Mouse (Mus musculus) hindbrain, embryonic 12.5 days (tissue): Measurements from ENCODE around the gene Scarb2. TPM values are rescaled to one million over a fixed set of nuclear protein-coding genes. Genes with fewer than 3 reads are reported as not detected.

Experiments
- ATAC-seq: fragments of 200-750 bp; cut with Nextera tagmentation; 2 replicates; pipeline ENCODE4 v1.8.0; 2017; ENCODE audit warnings: moderate TSS enrichment; ENCODE audit not compliant: low FRiP score
- H3K27ac ChIP-seq: fragments of 300-500 bp; sonication (generic); 2 replicates; pipeline ENCODE4 v1.5.1; 2016; ENCODE audit warnings: mild to moderate bottlenecking
- H3K27me3 ChIP-seq: fragments of 300-500 bp; sonication (generic); 2 replicates; pipeline ENCODE4 v1.6.1; 2016; ENCODE audit warnings: mild to moderate bottlenecking
- H3K36me3 ChIP-seq: fragments of 300-500 bp; sonication (generic); 2 replicates; pipeline ENCODE4 v1.6.1; 2016; ENCODE audit warnings: mild to moderate bottlenecking
- H3K4me1 ChIP-seq: fragments of 300-500 bp; sonication (generic); 2 replicates; pipeline ENCODE4 v1.6.1; 2016
- H3K4me2 ChIP-seq: fragments of 300-500 bp; sonication (generic); replicated peaks from 2 replicates; pipeline ENCODE4 v1.6.1; 2016; ENCODE audit warnings: mild to moderate bottlenecking
- H3K4me3 ChIP-seq: fragments of 300-500 bp; sonication (generic); 2 replicates; pipeline ENCODE4 v1.5.1; 2016; ENCODE audit warnings: mild to moderate bottlenecking
- H3K9ac ChIP-seq: fragments of 300-500 bp; sonication (generic); 2 replicates; pipeline ENCODE4 v1.6.1; 2016; ENCODE audit warnings: mild to moderate bottlenecking, moderate library complexity
- H3K9me3 ChIP-seq: fragments of 300-500 bp; sonication (generic); replicated peaks from 2 replicates; pipeline ENCODE4 v1.6.1; 2016; ENCODE audit warnings: mild to moderate bottlenecking
- WGBS: fragments of 180-500 bp; shearing (Covaris S2); methylation state at CpG from one replicate; pipeline ENCODE4 v1.1.7; 2016; 5-methylcytosine and 5-hydroxymethylcytosine counted together
- polyA plus RNA-seq: library from polyadenylated mRNA; unstranded; fragments of >200 nt; fragmentation: Nextera tagmentation; extraction: Ambion mirVana; gene quantifications from 2 replicates; pipeline ENCODE4 v1.2.1, GENCODE M21; 2016

Scarb2 gene
- polyA plus RNA-seq, 1 experiment from 2014 or later, result 16.2 TPM

DNA sequence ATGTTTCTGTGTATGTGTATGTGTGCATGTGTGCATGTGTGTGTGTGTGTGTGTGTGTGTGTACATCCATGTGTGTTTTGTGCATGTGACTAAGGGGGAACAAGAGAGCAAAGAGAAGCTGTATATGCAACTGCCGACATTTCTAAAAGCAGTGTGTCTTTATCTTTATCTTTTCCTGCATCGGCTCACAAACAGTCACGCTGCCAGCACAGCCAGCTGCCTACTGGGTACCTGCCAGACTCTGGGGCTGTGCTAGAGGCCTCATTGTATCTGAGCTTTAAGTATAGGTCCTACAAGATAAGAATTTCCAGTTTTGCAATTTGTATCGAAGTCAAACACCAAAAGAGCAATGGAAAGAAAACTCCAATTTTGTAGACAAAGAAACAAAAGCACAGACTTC lies 17.1 kb downstream of the Scarb2 start:
- H3K27me3 ChIP-seq, result no peaks in the 10 kb centered on the region
- H3K4me3 ChIP-seq, result no peak overlapping the region
- H3K4me2 ChIP-seq, result no peak overlapping the region
- peaks cover 6% of the 10 kb centered on the region for H3K36me3 ChIP-seq
- 83% methylated on average over 4 of the region's 4 CpGs for WGBS
- no peak overlapping the region for H3K27ac ChIP-seq
- 0 out of 2 replicates have a peak, but pooled peaks cover 5% of the 10 kb centered on the region for H3K9me3 ChIP-seq
- ATAC-seq, result no peak
- no peak overlapping the region for H3K9ac ChIP-seq
- peaks cover 21% of the 10 kb centered on the region; the same call in 1 of the 2 replicates for H3K4me1 ChIP-seq

DNA sequence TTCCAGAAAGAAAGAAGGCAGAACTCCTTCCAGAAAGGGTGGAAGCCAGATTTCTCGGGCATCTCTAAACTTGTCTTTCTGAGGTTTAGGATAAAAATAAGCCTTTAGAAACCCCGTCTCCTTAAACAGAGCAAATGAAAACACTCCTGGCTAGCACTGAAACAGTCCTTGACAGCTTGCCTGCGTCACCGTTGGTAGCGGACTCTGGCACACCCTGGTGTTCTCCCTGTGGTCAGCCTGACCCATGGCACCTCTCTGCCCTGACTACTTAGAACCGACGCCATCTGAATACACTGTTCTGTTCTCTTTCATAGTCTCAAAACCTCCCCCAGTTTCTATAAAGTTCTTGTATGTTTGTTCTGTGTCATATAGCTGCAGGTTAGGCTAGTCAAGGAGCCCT lies 17.7 kb downstream of the Scarb2 start:
- 0 out of 2 replicates have a peak, but pooled peaks cover 5% of the 10 kb centered on the region for H3K9me3 ChIP-seq
- H3K4me1 ChIP-seq, result peaks cover 21% of the 10 kb centered on the region; the same call in 1 of the 2 replicates
- 73% methylated on average over 7 of the region's 7 CpGs for WGBS
- H3K4me2 ChIP-seq, result no peak overlapping the region
- H3K27ac ChIP-seq, result no peak overlapping the region
- no peaks in the 10 kb centered on the region for H3K27me3 ChIP-seq
- ATAC-seq, result no peak
- peaks cover 12% of the 10 kb centered on the region for H3K36me3 ChIP-seq
- no peak overlapping the region for H3K4me3 ChIP-seq
- no peak overlapping the region for H3K9ac ChIP-seq

GRCm38 (mm10) chr5:92488408-92488807 lies 18.2 kb downstream of the Scarb2 start:
- H3K4me1 ChIP-seq, result peaks cover 18% of the 10 kb centered on the region; the same call in 1 of the 2 replicates
- H3K36me3 ChIP-seq, result peaks cover 17% of the 10 kb centered on the region
- no peaks in the 10 kb centered on the region for H3K27me3 ChIP-seq
- H3K4me3 ChIP-seq, result no peak overlapping the region
- no peak overlapping the region for H3K27ac ChIP-seq
- no peak overlapping the region for H3K9ac ChIP-seq
- 0 out of 2 replicates have a peak, but pooled peaks cover 5% of the 10 kb centered on the region for H3K9me3 ChIP-seq
- WGBS, result 72% methylated on average over 3 of the region's 3 CpGs
- no peak for ATAC-seq
- no peak overlapping the region for H3K4me2 ChIP-seq

GRCm38 (mm10) chr5:92486758-92487157 lies 19.9 kb downstream of the Scarb2 start:
- WGBS, result 92% methylated on average over 3 of the region's 3 CpGs
- no peak overlapping the region for H3K27ac ChIP-seq
- 0 out of 2 replicates have a peak, but pooled peaks cover 11% of the 10 kb centered on the region for H3K9me3 ChIP-seq
- H3K4me3 ChIP-seq, result no peak overlapping the region
- no peak overlapping the region for H3K4me2 ChIP-seq
- H3K27me3 ChIP-seq, result no peaks in the 10 kb centered on the region
- H3K4me1 ChIP-seq, result peaks cover 17% of the 10 kb centered on the region; the same call in 1 of the 2 replicates
- no peak overlapping the region for H3K9ac ChIP-seq
- ATAC-seq, result no peak
- peaks cover 28% of the 10 kb centered on the region for H3K36me3 ChIP-seq

DNA sequence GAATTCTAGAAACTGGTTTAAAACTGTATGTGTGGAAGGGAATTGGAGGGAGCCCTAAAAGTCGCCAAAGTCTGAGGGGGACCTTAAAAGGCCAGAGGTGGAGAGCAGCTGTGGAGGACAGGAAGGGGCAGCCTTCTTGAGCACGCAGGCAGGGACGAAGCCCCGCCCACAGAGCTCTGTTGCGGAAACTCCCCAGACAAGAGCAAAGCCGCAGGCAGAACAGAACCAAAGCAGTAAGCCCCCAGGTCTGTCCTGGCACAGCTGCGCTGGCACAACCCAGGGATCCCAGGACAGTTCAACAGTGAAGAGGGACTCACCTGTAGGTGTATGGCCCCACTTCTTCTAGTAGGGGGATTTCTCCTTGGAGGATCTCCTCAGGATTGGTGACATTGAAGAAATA lies 21.8 kb downstream of the Scarb2 start:
- Histone ChIP-seq H3K9ac (no peak overlapping the region), H3K27ac (no peak overlapping the region), H3K27me3 (no peaks in the 10 kb centered on the region), H3K9me3 (0 out of 2 replicates have a peak, but pooled peaks cover 11% of the 10 kb centered on the region), H3K36me3 (peaks cover 28% of the 10 kb centered on the region), H3K4me3 (no peak overlapping the region), H3K4me1 (peaks cover 11% of the 10 kb centered on the region; the same call in 1 of the 2 replicates), H3K4me2 (no peak overlapping the region)
- 63% methylated on average over 7 of the region's 7 CpGs for WGBS
- ATAC-seq, result no peak

DNA sequence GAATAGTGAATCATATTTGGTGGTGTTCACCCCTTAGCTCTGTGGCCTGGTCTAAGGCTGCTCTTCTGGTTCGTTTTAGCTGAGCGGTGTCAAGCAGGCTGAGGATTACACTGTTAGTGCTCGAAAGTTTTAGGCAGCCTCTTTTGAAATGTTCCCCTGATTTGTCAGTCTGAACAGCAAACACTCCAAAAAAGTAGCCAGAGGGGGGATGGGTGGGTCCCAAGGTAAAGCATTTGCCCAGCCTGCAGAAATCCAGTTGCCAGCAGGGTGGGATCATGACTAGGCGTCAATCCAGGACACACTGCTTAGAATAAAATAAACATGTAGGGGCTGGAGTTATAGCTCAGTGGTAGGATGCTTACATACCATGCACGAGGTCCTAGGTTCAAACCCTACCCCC lies 33.8 kb downstream of the Scarb2 start:
- Histone ChIP-seq H3K4me1 (no peaks in the 10 kb centered on the region), H3K27me3 (no peaks in the 10 kb centered on the region), H3K9me3 (no peaks in the 10 kb centered on the region), H3K4me3 (no peak overlapping the region), H3K27ac (no peak overlapping the region), H3K36me3 (peaks cover 13% of the 10 kb centered on the region), H3K9ac (no peak overlapping the region), H3K4me2 (no peak overlapping the region)
- no peak for ATAC-seq
- 84% methylated on average over 5 of the region's 5 CpGs for WGBS

GRCm38 (mm10) chr5:92471531-92471930 lies 35.1 kb downstream of the Scarb2 start:
- ATAC-seq, result no peak
- WGBS, result 90% methylated on average over 4 of the region's 4 CpGs
- Histone ChIP-seq H3K4me3 (no peak overlapping the region), H3K9ac (no peak overlapping the region), H3K36me3 (peaks cover 13% of the 10 kb centered on the region), H3K27me3 (no peaks in the 10 kb centered on the region), H3K4me1 (no peaks in the 10 kb centered on the region), H3K27ac (no peak overlapping the region), H3K9me3 (no peaks in the 10 kb centered on the region), H3K4me2 (no peak overlapping the region)

DNA sequence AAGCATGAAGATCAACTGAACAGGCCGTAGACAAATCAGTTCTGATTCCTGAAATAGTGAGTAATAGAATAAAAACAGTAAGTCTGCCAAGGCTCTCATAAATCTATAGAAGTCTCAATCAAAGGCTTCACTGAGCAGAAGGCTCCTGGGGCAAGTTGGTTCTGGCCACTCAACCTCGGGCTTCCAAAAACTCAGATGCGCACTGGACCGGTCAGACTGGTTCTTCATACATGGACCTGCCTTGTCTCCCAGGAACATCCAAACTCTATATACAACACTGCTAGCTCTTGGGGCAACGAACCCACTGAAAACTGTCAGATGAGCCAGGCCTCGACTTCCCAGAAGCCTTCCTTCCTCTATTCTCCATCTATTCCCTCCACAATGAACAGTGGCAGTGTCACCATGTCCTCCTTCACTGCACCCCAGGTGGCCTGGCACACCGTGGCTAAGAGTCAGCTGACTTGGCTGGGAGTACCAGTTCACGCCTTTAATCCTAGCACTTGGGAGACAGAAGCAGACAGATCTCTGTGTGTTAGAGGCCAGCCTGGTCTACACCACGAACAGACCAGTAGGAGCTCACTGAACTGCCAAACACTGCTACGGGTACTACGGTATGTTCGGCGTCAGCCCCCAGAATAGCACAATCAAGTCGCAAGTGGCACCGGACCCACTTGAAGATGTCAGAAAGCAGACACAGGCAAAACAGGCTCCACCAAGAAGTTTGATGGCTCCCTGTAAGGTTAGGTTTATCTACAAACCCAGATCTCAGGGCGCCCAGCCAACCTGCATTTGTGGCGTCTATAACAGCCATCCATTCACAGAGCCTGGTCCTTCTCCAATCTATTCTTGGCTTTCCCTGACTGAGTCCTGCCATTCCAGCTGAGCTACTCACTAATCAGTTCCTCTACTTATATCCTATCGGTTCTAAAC lies 37.2 kb downstream of the Scarb2 start:
- Histone ChIP-seq H3K4me1 (no peaks in the 10 kb centered on the region), H3K4me2 (no peak overlapping the region), H3K27ac (no peak overlapping the region), H3K36me3 (peaks cover 9% of the 10 kb centered on the region), H3K27me3 (no peaks in the 10 kb centered on the region), H3K4me3 (no peak overlapping the region), H3K9me3 (no peaks in the 10 kb centered on the region), H3K9ac (no peak overlapping the region)
- no peak for ATAC-seq
- 92% methylated on average over 18 of the region's 18 CpGs for WGBS

- 91% methylated on average over 6 of the region's 6 CpGs for WGBS
- H3K27ac ChIP-seq, result no peak overlapping the region
- H3K9ac ChIP-seq, result no peak overlapping the region
- H3K4me3 ChIP-seq, result no peak overlapping the region
- no peaks in the 10 kb centered on the region for H3K27me3 ChIP-seq
- no peaks in the 10 kb centered on the region for H3K4me1 ChIP-seq
- H3K36me3 ChIP-seq, result peaks cover 9% of the 10 kb centered on the region
- H3K9me3 ChIP-seq, result no peaks in the 10 kb centered on the region
- ATAC-seq, result no peak
- no peak overlapping the region for H3K4me2 ChIP-seq
Measured at GRCm38 (mm10) chr5:92468234-92468633, 38.4 kb downstream of the Scarb2 start.

DNA sequence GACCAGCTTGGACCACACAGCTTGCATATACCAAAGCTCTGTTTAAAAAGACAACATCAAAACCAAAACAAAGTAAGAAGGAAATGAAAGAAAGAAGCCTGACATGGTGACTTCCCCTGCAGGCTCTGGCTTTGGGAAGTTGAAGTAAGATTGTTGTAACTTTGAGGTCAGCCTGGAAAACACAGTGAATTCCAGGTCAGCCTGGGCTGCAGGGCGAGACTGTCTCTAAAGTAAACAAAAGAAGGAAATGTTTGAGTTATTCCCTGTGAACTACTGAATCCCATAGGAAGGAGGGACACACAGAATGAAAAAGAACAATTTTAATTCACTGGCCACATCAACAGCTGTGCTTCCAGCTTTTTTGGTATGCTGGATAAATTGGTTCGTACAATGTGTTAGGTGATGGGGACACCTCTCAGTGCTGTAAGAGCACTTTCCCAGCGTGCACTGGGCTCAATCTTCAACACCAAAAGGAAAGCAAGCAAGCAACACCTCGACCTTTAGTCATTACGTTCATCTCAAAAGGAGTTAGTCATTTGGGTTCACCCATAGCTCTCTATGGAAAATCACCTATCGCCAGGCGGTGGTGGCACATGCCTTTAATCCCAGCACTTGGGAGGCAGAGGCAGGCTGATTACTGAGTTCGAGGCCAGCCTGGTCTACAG lies 39.4 kb downstream of the Scarb2 start:
- Histone ChIP-seq H3K27me3 (no peaks in the 10 kb centered on the region), H3K9me3 (no peaks in the 10 kb centered on the region), H3K9ac (no peak overlapping the region), H3K4me2 (no peak overlapping the region), H3K4me3 (no peak overlapping the region), H3K36me3 (peaks cover 6% of the 10 kb centered on the region), H3K4me1 (no peaks in the 10 kb centered on the region), H3K27ac (no peak overlapping the region)
- ATAC-seq, result no peak
- WGBS, result 88% methylated on average over 8 of the region's 8 CpGs

GRCm38 (mm10) chr5:92465511-92465910 lies 41.1 kb downstream of the Scarb2 start:
- Histone ChIP-seq H3K4me2 (no peak overlapping the region), H3K9me3 (no peaks in the 10 kb centered on the region), H3K4me1 (no peaks in the 10 kb centered on the region), H3K36me3 (peaks cover 10% of the 10 kb centered on the region), H3K27me3 (no peaks in the 10 kb centered on the region), H3K9ac (no peak overlapping the region), H3K27ac (no peak overlapping the region), H3K4me3 (no peak overlapping the region)
- WGBS, result 84% methylated on average over 5 of the region's 5 CpGs
- ATAC-seq, result no peak

DNA sequence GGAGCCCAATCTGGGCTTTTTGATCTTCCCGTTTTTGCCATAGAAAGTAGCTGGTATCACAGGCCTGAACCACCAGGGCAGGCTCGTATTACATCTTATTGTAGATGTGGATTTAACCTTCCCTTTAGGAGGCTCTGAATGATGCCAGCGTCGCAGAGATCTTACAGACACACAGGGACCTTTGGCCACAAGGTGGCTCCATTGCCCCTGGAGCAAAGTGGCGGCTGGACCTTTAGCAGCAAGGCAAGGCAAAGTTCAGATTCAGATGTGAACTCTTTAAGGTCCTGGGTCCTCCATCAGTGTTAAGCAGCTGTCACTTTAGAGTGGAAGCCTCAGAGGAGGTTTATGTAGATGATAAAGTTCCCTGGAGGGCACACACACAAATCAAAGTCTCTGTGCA lies 45.3 kb downstream of the Scarb2 start:
- no peak for ATAC-seq
- H3K4me2 ChIP-seq, result no peak overlapping the region
- H3K27ac ChIP-seq, result no peak overlapping the region
- H3K9me3 ChIP-seq, result no peaks in the 10 kb centered on the region
- no peaks in the 10 kb centered on the region for H3K27me3 ChIP-seq
- peaks cover 20% of the 10 kb centered on the region for H3K36me3 ChIP-seq
- H3K4me1 ChIP-seq, result no peaks in the 10 kb centered on the region
- 23% methylated on average over 5 of the region's 5 CpGs for WGBS
- H3K9ac ChIP-seq, result no peak overlapping the region
- H3K4me3 ChIP-seq, result no peak overlapping the region
